Mouse (Mus musculus) lung, postnatal 0 days (tissue): ENCODE results near the gene Foxj3.
A peak's percentile ranks its signal among the peaks of the same experiment; 100 is the strongest.

Experiments
- CTCF ChIP-seq: IDR thresholded peaks from 2 replicates; pipeline ENCODE4 v1.5.1; 2016; ENCODE audit warnings: antibody characterized with exemption, mild to moderate bottlenecking
- EP300 ChIP-seq: IDR thresholded peaks from 2 replicates; pipeline ENCODE4 v1.6.1; 2016; ENCODE audit warnings: antibody characterized with exemption, mild to moderate bottlenecking, control low read depth

- TF ChIP-seq EP300 (peak; percentile 39; the same call in 1 of the 2 replicates), CTCF (no peak)
Observed at GRCm38 (mm10) chr4:119637176-119637845, 100.5 kb downstream of the Foxj3 start, which contains the start of gene Guca2a.
